Mouse (Mus musculus) left cerebral cortex, postnatal 4 days (tissue): ENCODE results near the gene Slc8a1. TPM values are rescaled to one million over a fixed set of nuclear protein-coding genes. Genes with fewer than 3 reads are reported as not detected.

ENCODE experiments used
- DNase-seq: peaks from one replicate; pipeline ENCODE4 v3.0.0-alpha.2; 2022
- intact Hi-C: fragments of 180-260 bp; cut with DNase I; formaldehyde crosslinking; loops from one replicate; pipeline ENCODE4 v1.15.1; 2025
- total RNA-seq, 2 experiments: library from RNA; stranded (reverse); gene quantifications; 2 replicates each; pipeline ENCODE4 v1.2.3; 2021

Slc8a1 gene
- total RNA-seq, 2 experiments from 2014 or later: 319 TPM

DNA sequence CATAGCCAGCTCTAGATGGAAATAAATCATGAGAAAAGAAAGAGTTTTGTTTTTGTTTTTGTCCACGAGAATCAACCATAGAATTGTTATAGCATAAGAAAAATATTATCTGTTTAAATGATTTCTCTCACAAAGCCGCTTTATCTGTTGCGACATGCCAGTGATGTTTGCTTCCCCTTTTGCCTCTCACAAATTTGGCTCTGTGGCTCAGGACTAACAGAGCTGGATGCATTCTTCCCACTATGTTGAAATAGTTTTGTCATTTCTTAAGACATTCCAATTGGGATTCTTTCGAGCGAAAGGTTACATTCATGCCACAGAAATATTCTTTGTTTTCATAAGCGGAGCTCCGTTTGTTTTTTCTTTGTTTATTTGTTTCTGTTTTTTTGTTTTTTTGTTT is 359.7 kb downstream of the Slc8a1 start:
- DNase-seq: no peak
- intact Hi-C loops: no loop called here

DNA sequence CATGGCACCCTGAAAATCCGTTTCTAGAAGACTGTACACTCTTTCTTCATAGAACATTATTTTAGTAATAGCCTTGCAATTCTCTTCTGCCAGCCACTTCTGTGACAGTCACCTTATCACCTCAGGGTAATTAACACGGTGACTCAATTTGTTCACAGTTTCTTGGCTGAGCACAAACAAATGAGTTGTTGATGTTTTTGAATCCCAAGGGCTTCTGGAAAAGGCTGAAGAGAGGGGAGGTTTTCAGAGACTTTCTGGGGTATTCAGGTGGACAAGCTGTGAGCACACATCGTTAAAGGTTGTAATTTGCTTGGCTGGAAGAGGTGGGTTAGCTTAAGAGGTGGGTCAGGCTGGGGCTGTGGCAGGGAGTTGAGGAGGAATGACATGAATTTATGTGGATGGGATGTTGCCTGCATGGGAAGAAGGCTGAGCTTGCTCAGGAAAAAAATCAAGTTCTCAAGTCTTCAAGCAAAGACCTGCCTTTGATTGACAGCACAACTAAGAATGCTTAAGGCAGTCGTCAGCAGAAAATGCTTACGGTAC is 360.3 kb downstream of the Slc8a1 start:
- DNase-seq: no peak
- intact Hi-C loops: no loop called here

DNA sequence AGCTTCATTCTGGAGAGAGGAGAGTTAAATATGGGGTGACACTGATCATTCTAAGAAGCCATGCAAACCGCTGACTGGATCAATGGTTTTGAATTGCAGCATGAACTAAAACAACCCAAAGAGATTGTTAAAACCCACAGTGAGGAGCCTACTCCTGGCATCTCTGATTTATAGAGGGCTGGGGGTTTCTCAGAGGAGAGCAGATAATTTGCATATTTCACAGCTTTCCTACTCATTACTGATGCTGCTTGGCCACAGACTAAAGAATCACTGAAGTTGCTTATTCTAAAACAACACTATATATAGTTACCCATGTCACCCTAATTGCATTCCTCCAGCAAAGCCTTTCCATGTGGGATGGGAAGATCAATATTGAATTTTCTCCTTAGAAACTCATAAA is 361.0 kb downstream of the Slc8a1 start:
- intact Hi-C loops: no loop called here
- no peak for DNase-seq

DNA sequence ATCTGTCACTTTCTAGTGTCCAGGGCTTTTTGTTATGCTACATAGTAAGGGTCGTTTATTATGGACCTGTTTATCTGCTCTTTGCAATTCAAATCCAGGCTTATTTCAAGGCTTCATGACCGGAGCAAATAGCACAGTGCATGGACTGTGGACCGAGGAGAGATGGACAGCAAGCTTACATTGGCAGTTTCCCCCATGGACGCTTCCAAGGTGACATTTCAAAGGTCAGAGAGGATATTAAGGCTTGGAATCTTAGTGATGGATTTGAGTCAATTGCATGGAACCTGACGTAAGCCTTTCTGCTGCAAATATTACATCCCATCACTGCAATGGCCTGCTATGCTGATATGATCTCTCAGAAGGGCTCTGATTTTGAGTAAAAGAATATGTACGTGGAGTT is 362.3 kb downstream of the Slc8a1 start:
- DNase-seq: no peak
- intact Hi-C loops: no loop called here

DNA sequence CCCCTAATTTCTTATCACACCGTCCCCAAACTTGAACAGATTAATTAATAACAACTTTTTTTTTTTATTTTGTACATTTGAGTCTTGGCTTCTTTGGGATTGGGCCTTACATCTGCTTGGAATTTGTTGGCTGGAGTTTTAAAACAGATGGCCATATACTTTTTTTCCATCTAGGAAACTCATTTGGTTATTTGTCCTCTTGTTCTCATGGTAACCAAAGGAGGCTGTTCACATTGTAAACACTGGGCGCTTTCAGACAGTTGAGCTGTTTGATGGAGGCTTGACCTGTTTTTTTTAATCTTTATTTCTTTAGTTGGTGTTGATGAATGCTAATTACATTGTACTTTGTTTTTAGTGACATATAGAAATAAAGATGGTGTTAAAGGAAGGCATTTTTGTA is 369.1 kb downstream of the Slc8a1 start:
- DNase-seq: no peak
- intact Hi-C loops: no loop called here

DNA sequence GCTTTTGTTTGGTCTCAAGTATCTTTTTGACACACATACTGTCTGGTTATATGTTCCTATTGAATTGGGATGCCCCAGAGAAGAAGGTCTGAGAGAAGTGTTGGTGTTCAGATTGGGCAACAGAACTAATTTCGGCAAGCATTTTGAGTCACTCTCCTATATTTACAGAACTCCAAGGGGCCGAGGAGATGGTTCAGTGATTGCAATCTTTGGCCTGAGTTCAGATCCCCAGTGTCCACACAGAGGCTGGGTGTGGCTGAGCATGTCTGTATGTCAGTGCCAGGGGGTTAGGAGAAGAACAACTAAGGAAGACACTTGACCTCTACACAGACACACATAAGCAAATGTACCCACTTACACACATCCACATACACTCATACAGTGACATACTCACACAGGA is 369.7 kb downstream of the Slc8a1 start:
- intact Hi-C loops: no loop called here

DNA sequence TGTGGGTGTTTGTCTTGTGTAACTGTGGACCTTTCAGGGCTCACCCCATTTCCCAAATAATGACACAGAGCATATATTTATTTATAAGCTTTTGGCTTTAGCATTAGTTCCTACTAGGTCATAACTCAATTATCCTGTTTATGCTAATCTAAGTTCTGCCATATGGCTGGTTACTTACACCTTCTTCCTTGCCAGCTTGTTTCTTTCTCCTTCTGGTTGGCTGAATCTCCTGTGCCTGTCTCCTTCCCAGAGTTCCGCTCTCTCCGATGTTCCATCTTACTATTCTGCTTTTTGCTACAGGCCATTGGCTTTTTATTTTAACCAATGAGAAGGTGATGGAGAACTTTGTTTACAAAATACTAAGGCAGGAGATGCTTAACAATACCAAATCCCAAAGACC is 374.8 kb downstream of the Slc8a1 start:
- DNase-seq: no peak
- intact Hi-C loops: no loop called here

More for the DNA sequence above, 369.7 kb downstream of the Slc8a1 start:
- DNase-seq: no peak

DNA sequence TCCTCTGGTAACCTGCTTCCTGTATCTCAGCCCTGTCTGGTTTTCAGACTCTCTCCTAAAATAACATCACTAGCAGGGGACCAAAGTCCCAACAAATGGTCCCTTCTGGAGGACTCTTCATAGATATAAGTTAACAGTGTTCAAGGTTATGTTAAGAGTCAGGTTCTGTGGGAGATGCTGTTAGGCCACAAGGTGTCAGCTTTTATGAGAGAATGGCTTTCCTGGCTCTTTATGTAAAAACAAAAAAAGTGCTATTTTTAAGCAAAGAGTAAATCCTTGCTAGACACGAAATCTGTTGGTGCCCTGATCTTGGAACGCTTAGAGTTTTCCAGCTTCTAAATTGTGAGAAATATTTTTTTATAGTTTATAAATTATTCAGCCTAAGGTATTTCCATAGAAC is 377.6 kb downstream of the Slc8a1 start:
- no peak for DNase-seq
- intact Hi-C loops: no loop called here

DNA sequence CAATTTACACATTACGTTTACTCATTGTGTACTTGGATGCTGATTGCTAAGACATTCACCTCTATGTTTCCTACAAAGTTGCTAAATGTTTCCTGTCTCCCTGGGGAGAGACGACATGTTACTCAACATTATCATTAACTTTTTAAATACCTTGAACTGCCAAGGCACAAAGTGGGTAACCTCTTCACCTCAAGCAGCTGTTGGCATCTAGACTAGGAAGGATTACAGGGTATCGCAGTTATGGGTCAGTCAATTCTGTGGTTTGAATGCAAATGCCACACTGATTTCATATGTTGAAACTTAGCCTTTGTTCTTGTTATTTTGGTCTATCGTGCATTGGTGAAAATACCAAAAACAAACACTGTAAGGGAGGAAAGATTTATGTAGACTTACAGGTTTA is 378.1 kb downstream of the Slc8a1 start:
- intact Hi-C loops: no loop called here
- no peak for DNase-seq

DNA sequence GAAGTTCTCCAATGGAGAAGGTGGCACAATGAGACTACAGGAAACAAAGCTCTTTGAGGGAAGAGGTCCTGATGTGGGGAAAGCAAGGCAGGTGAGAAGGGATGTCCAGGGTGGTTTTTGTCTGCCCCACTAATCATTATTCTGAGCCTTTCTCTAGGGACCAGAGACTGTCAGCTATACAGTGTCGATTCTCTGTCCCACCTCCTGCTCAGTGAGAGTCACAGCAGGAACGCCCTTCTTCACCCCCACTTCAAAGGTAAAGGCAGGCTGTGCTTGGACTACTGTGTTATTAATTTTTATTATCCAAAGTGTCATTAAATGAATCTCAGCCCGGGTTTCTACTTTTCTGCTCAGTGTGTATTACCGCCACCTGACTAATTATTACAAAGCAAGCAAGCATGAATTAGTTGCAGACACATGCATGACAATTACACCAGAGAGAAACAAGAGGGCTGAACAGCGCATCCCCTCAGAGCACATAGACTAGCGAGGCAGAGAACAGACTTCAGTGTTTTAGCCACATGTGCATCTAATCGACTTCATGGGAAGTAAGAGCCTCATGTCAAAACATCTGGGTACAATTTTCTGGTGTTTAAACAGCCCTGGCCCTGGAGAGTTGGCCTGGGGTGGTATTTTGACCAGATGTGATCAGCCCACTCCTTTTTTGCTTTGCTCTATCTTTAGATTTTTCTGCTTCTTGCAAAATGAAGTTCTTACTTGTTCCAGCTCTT is 402.0 kb downstream of the Slc8a1 start:
- no peak for DNase-seq
- intact Hi-C loops: no loop called here

DNA sequence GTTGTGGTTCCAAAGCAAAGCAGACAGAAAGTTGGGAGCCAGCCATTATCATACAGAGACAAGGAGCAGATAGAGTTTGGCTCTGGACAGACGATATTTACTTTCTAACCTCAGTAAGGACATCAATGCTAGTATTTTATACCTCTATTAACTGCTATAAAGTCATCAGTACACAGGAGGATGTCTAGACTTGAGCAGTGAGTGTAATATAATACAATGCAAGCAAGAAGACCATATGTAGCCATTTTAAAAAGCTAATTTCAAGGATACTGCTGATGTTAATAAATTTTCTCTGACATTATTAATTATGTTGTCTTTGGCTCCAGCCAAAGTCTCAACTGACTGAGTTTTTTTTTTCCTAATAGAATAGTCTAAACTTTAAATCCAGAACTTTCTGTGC is 402.7 kb downstream of the Slc8a1 start:
- DNase-seq: no peak
- intact Hi-C loops: no loop called here
